Mouse (Mus musculus): ENCODE measurements around the gene Fgd2. TPM values are rescaled to one million over a fixed set of nuclear protein-coding genes. Genes with fewer than 3 reads are reported as not detected.

Gene Fgd2
- polyA plus RNA-seq, 1 experiment from 2014 or later: 3.8 TPM

DNA sequence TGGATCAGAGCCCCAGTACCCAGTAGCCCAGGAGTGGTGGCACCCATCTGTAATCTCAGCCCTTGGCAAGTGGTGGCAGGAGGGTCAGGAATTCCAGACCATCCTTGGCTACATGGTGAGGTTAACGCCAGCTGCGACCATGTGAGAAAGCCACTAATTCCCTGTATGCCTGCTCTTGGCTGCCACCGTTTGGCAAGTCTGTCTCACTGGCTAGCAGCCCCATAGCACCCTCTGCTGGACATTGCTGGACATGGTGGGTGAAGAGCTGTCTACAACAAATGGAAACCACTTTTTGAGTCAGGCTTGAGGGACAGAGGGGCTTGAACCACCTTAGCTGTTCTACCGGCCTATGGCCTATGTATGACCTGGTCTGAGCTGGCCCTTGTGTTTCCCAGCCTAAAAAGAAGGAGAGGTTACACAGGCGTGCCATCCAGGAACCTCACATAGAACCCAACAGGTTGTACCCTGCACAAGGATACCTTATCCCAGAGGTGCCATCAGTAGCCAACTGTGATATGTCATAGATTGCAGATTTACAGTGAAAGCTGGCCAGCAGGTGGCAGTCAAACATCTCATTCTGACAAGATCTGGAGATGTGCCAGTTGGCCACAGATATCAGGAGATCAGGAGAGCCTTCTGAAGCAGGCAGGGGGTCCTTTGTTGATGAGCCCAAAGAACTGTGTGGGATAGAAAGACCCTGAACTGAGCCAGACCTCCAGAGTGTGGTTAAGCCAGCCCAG is 10.4 kb downstream of the Fgd2 start:
- no peak overlapping the region for H3K27ac ChIP-seq

DNA sequence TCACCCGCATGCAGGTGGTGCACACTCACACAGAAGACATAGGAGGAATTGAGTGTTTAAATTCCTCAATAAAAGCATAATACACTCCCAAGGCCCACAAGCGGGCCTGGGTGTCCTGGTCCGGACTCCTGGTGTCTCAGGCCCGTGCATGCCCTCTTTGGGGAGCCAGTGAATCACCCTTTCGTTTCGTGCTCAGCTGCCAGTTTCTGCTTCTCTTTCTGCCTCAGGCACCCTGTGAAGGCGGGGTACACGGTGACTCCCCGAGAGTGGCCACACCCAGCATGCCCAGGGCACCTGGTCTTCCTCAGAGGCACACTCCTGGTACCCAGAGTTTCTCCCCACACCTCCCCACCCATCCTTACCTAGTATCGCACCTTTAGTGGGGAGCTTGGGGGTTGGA is 15.2 kb downstream of the Fgd2 start:
- no peak overlapping the region for H3K9ac ChIP-seq
- no peaks in the 10 kb centered on the region for H3K27me3 ChIP-seq (ENCODE audit: control insufficient read depth, insufficient read depth, low read length)
- no peaks in the 10 kb centered on the region; the same call in 1 of the 2 replicates for H3K4me1 ChIP-seq (replicated peaks; ENCODE audit: control insufficient read depth, insufficient read depth, low read length)
- H3K9me3 ChIP-seq (ENCODE audit: control insufficient read depth, low read length): no peaks in the 10 kb centered on the region
- H3K36me3 ChIP-seq (replicated peaks; ENCODE audit: control insufficient read depth, insufficient read depth): no peaks in the 10 kb centered on the region
- H3K27ac ChIP-seq: no peak overlapping the region
- no peak for ATAC-seq (ENCODE audit: low FRiP score)
- 83% methylated on average over 10 of the region's 10 CpGs for WGBS
- DNase-seq (ENCODE audit: low spot score): no peak
- H3K4me2 ChIP-seq (replicated peaks): no peak overlapping the region
- H3K4me3 ChIP-seq (replicated peaks; ENCODE audit: low read length): no peak overlapping the region

More for the DNA sequence above, 10.4 kb downstream of the Fgd2 start:
- peak; percentile 61 for ATAC-seq (ENCODE audit: low FRiP score)
- Histone ChIP-seq H3K36me3 (replicated peaks; ENCODE audit: control insufficient read depth, insufficient read depth) (no peaks in the 10 kb centered on the region), H3K9ac (0 out of 2 replicates have a peak overlapping the region, but pooled peaks have one; percentile 18), H3K4me1 (replicated peaks; ENCODE audit: control insufficient read depth, insufficient read depth, low read length) (no peaks in the 10 kb centered on the region; the same call in 1 of the 2 replicates), H3K4me3 (replicated peaks; ENCODE audit: low read length) (no peak overlapping the region), H3K9me3 (ENCODE audit: control insufficient read depth, low read length) (no peaks in the 10 kb centered on the region), H3K4me2 (replicated peaks) (peak overlapping the region; percentile 18; the same call in 1 of the 2 replicates), H3K27me3 (ENCODE audit: control insufficient read depth, insufficient read depth, low read length) (no peaks in the 10 kb centered on the region)
- DNase-seq (ENCODE audit: low spot score): peak; percentile 93
- 6% methylated on average over 5 of the region's 5 CpGs for WGBS

DNA sequence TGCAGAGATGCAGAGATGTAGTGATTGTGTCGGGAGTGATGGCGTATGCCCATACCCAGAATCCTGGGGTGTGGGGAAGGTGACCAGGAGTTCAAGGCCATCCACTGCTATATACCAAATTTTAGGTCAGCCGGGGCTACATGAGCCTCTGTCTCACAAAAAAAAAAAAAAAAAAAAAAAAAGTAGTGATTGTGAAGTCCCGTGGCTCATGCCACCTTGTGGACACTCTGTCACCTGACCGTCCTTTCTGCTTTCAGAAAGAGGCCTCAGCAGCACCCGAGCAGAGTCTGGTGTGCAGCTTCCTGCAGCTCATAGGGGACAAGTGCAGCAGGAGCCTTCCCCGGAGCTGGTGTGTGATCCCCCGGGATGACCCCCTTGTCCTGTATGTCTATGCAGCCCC is 17.3 kb downstream of the Fgd2 start:
- no peaks in the 10 kb centered on the region for H3K4me1 ChIP-seq (replicated peaks; ENCODE audit: control insufficient read depth, insufficient read depth, low read length)
- H3K36me3 ChIP-seq (replicated peaks; ENCODE audit: control insufficient read depth, insufficient read depth): no peaks in the 10 kb centered on the region
- no peak overlapping the region for H3K27ac ChIP-seq
- DNase-seq (ENCODE audit: low spot score) (no peak), ATAC-seq (ENCODE audit: low FRiP score) (no peak)
- H3K27me3 ChIP-seq (ENCODE audit: control insufficient read depth, insufficient read depth, low read length): no peaks in the 10 kb centered on the region
- H3K9ac ChIP-seq: no peak overlapping the region
- H3K4me3 ChIP-seq (replicated peaks; ENCODE audit: low read length): no peak overlapping the region
- WGBS: 73% methylated on average over 8 of the region's 8 CpGs
- H3K4me2 ChIP-seq (replicated peaks): no peak overlapping the region
- no peaks in the 10 kb centered on the region for H3K9me3 ChIP-seq (ENCODE audit: control insufficient read depth, low read length)

DNA sequence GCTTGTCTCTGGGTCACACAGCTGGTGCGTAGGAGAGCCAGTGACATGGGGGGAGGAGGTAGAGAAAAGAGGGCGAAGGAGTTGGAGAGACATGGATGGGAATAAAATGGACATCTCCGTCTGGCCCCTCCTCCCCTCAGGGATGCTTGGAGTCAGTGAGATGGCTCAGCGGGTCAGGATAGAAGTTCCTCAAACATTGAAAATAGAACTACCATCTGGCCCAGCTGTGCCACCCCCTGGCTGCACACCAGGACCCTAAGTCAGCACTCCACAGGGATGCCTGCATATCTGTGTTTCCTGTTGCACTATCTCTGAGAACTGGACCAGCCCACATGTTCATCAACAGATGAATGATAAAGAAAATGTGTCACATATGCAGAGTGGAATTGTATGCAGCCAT is 19.5 kb downstream of the Fgd2 start:
- DNase-seq (ENCODE audit: low spot score) (no peak), ATAC-seq (ENCODE audit: low FRiP score) (no peak)
- no peak overlapping the region for H3K9ac ChIP-seq
- whole genome bisulfite sequencing: 75% methylated on average over 4 of the region's 4 CpGs
- H3K4me1 ChIP-seq (replicated peaks; ENCODE audit: control insufficient read depth, insufficient read depth, low read length): no peaks in the 10 kb centered on the region
- H3K36me3 ChIP-seq (replicated peaks; ENCODE audit: control insufficient read depth, insufficient read depth): no peaks in the 10 kb centered on the region
- H3K9me3 ChIP-seq (ENCODE audit: control insufficient read depth, low read length): no peaks in the 10 kb centered on the region
- H3K4me2 ChIP-seq (replicated peaks): no peak overlapping the region
- H3K27me3 ChIP-seq (ENCODE audit: control insufficient read depth, insufficient read depth, low read length): no peaks in the 10 kb centered on the region
- H3K4me3 ChIP-seq (replicated peaks; ENCODE audit: low read length): no peak overlapping the region
- no peak overlapping the region for H3K27ac ChIP-seq

DNA sequence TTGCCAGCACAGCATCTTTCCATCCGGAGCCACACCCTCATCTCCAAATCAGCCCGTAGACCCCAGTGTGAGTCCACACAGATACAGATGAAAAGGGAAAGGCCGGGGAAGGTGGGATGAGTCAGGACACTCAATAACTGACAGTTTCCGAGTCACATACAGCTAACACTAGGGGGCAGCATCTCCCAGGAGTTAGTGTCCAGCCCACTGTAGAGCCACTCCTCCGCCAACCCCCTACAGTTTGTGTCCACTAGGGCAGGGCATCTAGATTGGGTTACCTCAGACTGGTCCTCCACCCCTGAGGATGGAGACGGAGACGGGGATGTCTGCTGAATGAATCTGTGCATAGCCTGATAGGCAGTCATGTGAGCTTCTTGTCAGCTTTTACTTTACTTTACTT is 20.8 kb downstream of the Fgd2 start:
- ATAC-seq (ENCODE audit: low FRiP score): no peak
- DNase-seq (ENCODE audit: low spot score): peak; percentile 64
- no peak overlapping the region for H3K4me2 ChIP-seq (replicated peaks)
- no peak overlapping the region for H3K9ac ChIP-seq
- WGBS: 28% methylated on average over 7 of the region's 7 CpGs
- H3K27me3 ChIP-seq (ENCODE audit: control insufficient read depth, insufficient read depth, low read length): no peaks in the 10 kb centered on the region
- H3K4me1 ChIP-seq (replicated peaks; ENCODE audit: control insufficient read depth, insufficient read depth, low read length): no peaks in the 10 kb centered on the region
- no peak overlapping the region for H3K4me3 ChIP-seq (replicated peaks; ENCODE audit: low read length)
- H3K36me3 ChIP-seq (replicated peaks; ENCODE audit: control insufficient read depth, insufficient read depth): no peaks in the 10 kb centered on the region
- no peak overlapping the region for H3K27ac ChIP-seq
- H3K9me3 ChIP-seq (ENCODE audit: control insufficient read depth, low read length): no peaks in the 10 kb centered on the region

DNA sequence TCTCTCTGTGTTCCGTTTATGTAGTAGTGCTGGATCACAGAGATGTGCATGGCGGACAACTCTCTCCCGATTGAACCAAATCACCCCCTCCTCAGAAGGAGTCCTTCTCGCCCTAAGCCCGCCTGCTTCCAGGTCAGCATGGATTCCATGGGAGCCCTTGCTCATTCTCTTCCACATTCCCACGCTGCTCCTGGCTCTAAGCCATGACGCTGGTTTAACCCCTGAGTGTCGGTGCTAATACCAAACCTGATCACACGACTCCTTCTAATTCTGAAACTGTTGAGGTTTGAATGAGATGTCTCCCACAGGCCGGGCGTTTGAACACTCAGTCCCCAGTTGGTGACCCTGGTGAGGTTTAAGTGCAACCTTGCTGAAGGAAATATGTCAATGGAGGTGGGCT is 21.7 kb downstream of the Fgd2 start:
- no peaks in the 10 kb centered on the region for H3K27me3 ChIP-seq (ENCODE audit: control insufficient read depth, insufficient read depth, low read length)
- H3K4me3 ChIP-seq (replicated peaks; ENCODE audit: low read length): no peak overlapping the region
- WGBS: 62% methylated on average over 11 of the region's 11 CpGs
- no peak overlapping the region for H3K27ac ChIP-seq
- H3K4me2 ChIP-seq (replicated peaks): no peak overlapping the region
- DNase-seq (ENCODE audit: low spot score) (no peak), ATAC-seq (ENCODE audit: low FRiP score) (no peak)
- no peaks in the 10 kb centered on the region for H3K9me3 ChIP-seq (ENCODE audit: control insufficient read depth, low read length)
- H3K36me3 ChIP-seq (replicated peaks; ENCODE audit: control insufficient read depth, insufficient read depth): no peaks in the 10 kb centered on the region
- H3K9ac ChIP-seq: no peak overlapping the region
- H3K4me1 ChIP-seq (replicated peaks; ENCODE audit: control insufficient read depth, insufficient read depth, low read length): no peaks in the 10 kb centered on the region

DNA sequence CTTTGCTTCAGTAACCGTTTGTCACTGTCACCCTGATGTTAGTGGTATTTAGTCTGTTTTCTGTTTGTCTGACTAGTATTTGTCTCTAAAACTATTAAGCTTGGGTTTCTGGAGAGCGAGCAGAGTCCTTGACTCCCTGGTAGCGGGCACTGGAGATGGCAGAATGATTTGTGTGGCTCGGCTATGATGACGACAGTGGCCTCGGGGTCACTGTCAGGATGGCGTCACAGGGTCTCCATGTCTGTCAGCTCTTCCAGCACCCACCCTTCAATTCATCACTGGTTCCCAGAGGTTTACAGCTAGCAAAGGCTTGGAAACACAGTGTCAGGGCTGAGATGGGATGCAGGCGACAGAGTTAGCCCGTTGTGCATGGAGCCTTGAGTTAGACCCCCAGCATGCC is 23.2 kb downstream of the Fgd2 start:
- Histone ChIP-seq H3K27me3 (ENCODE audit: control insufficient read depth, insufficient read depth, low read length) (no peaks in the 10 kb centered on the region), H3K9ac (no peak overlapping the region), H3K4me1 (replicated peaks; ENCODE audit: control insufficient read depth, insufficient read depth, low read length) (no peaks in the 10 kb centered on the region), H3K36me3 (replicated peaks; ENCODE audit: control insufficient read depth, insufficient read depth) (no peaks in the 10 kb centered on the region), H3K9me3 (ENCODE audit: control insufficient read depth, low read length) (no peaks in the 10 kb centered on the region), H3K27ac (no peak overlapping the region), H3K4me3 (replicated peaks; ENCODE audit: low read length) (no peak overlapping the region), H3K4me2 (replicated peaks) (no peak overlapping the region)
- ATAC-seq (ENCODE audit: low FRiP score) (no peak), DNase-seq (ENCODE audit: low spot score) (no peak)
- WGBS: 71% methylated on average over 9 of the region's 9 CpGs

DNA sequence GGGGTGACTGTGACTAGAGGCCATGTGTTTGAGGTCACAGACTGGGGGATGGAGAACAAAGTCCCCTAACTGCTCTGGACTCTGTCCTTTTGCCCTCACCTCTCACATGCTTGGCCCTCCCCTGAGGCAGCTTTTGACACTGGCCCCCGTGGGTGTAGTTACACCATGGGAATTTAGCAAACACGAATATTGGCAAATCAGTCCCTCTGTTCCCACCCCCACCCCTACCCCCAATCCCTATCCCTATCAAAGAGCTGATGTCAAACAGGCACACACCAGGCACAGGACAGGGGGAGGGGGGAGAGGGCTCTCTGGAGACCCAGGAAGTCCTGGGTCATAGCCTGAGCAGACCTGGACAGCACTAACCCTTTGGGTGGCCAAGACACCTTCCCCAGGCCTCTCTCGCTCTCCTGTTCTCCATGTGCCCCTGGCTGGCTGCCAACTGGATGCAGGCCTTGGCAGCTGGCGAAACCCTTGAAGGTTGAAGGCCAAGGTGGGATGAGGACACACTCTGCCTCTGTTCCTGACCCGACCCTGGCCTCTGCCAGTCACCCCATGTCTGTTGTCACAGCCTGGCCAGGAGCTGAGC is 24.2 kb downstream of the Fgd2 start:
- ATAC-seq (ENCODE audit: low FRiP score): no peak

DNA sequence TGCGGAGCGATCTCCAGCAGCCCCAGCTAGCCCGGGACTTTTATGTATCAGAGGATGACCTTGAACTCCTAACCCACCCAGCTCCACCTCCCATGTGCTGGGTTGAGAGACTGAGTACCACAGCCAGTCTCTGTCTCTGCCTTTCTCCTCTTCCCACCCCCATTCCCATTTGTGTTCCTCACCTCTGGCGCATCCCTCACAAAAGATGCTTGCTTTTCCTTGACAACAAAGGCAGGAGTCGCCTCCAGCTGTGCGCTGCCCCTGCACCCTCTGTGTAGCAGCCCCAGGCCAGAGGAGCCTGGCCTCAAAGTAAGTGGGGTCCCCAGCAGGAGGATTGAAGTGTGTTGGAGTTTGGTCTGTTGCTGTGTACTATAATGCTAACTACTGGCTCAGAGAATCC is 25.0 kb downstream of the Fgd2 start:
- Histone ChIP-seq H3K27ac (no peak overlapping the region), H3K36me3 (replicated peaks; ENCODE audit: control insufficient read depth, insufficient read depth) (no peaks in the 10 kb centered on the region), H3K4me2 (replicated peaks) (no peak overlapping the region), H3K27me3 (ENCODE audit: control insufficient read depth, insufficient read depth, low read length) (no peaks in the 10 kb centered on the region), H3K9ac (no peak overlapping the region), H3K4me3 (replicated peaks; ENCODE audit: low read length) (no peak overlapping the region), H3K4me1 (replicated peaks; ENCODE audit: control insufficient read depth, insufficient read depth, low read length) (no peaks in the 10 kb centered on the region), H3K9me3 (ENCODE audit: control insufficient read depth, low read length) (no peaks in the 10 kb centered on the region)
- DNase-seq (ENCODE audit: low spot score) (no peak), ATAC-seq (ENCODE audit: low FRiP score) (no peak)
- WGBS: 28% methylated on average over 6 of the region's 6 CpGs

More for the DNA sequence above, 24.2 kb downstream of the Fgd2 start:
- no peak overlapping the region for H3K4me3 ChIP-seq (replicated peaks; ENCODE audit: low read length)
- WGBS: 52% methylated on average over 5 of the region's 5 CpGs
- H3K4me2 ChIP-seq (replicated peaks): no peak overlapping the region
- no peak overlapping the region for H3K9ac ChIP-seq
- DNase-seq (ENCODE audit: low spot score): no peak
- H3K9me3 ChIP-seq (ENCODE audit: control insufficient read depth, low read length): no peaks in the 10 kb centered on the region
- H3K4me1 ChIP-seq (replicated peaks; ENCODE audit: control insufficient read depth, insufficient read depth, low read length): no peaks in the 10 kb centered on the region
- H3K27ac ChIP-seq: no peak overlapping the region
- H3K27me3 ChIP-seq (ENCODE audit: control insufficient read depth, insufficient read depth, low read length): no peaks in the 10 kb centered on the region
- no peaks in the 10 kb centered on the region for H3K36me3 ChIP-seq (replicated peaks; ENCODE audit: control insufficient read depth, insufficient read depth)
